Mouse (Mus musculus) hindbrain, embryonic 12.5 days (tissue): ENCODE measurements around the gene Kitl. TPM values are rescaled to one million over a fixed set of nuclear protein-coding genes. Genes with fewer than 3 reads are reported as not detected.

Experiments
- ATAC-seq: fragments of 200-750 bp; cut with Nextera tagmentation; 2 replicates; pipeline ENCODE4 v1.8.0; 2017; ENCODE audit warnings: moderate TSS enrichment; ENCODE audit not compliant: low FRiP score
- H3K27ac ChIP-seq: fragments of 300-500 bp; sonication (generic); 2 replicates; pipeline ENCODE4 v1.5.1; 2016; ENCODE audit warnings: mild to moderate bottlenecking
- H3K27me3 ChIP-seq: fragments of 300-500 bp; sonication (generic); 2 replicates; pipeline ENCODE4 v1.6.1; 2016; ENCODE audit warnings: mild to moderate bottlenecking
- H3K36me3 ChIP-seq: fragments of 300-500 bp; sonication (generic); 2 replicates; pipeline ENCODE4 v1.6.1; 2016; ENCODE audit warnings: mild to moderate bottlenecking
- H3K4me1 ChIP-seq: fragments of 300-500 bp; sonication (generic); 2 replicates; pipeline ENCODE4 v1.6.1; 2016
- H3K4me2 ChIP-seq: fragments of 300-500 bp; sonication (generic); replicated peaks from 2 replicates; pipeline ENCODE4 v1.6.1; 2016; ENCODE audit warnings: mild to moderate bottlenecking
- H3K4me3 ChIP-seq: fragments of 300-500 bp; sonication (generic); 2 replicates; pipeline ENCODE4 v1.5.1; 2016; ENCODE audit warnings: mild to moderate bottlenecking
- H3K9ac ChIP-seq: fragments of 300-500 bp; sonication (generic); 2 replicates; pipeline ENCODE4 v1.6.1; 2016; ENCODE audit warnings: mild to moderate bottlenecking, moderate library complexity
- H3K9me3 ChIP-seq: fragments of 300-500 bp; sonication (generic); replicated peaks from 2 replicates; pipeline ENCODE4 v1.6.1; 2016; ENCODE audit warnings: mild to moderate bottlenecking
- whole genome bisulfite sequencing: fragments of 180-500 bp; shearing (Covaris S2); methylation state at CpG from one replicate; pipeline ENCODE4 v1.1.7; 2016; 5-methylcytosine and 5-hydroxymethylcytosine counted together
- microRNA-seq: library from miRNA; unstranded; fragments of <30 nt; microRNA quantifications from one replicate; pipeline ENCODE4, GENCODE M21; 2017
- polyA plus RNA-seq: library from polyadenylated mRNA; unstranded; fragments of >200 nt; fragmentation: Nextera tagmentation; extraction: Ambion mirVana; gene quantifications from 2 replicates; pipeline ENCODE4 v1.2.1, GENCODE M21; 2016

The Kitl gene
- polyA plus RNA-seq, 1 experiment from 2014 or later: 16.0 TPM

GRCm38 (mm10) chr10:100138552-100138951, 123.1 kb downstream of the Kitl start:
- Histone ChIP-seq H3K9me3 (no peaks in the 10 kb centered on the region), H3K9ac (no peak overlapping the region), H3K4me1 (no peaks in the 10 kb centered on the region), H3K27me3 (no peaks in the 10 kb centered on the region), H3K4me2 (no peak overlapping the region), H3K27ac (no peak overlapping the region), H3K36me3 (no peaks in the 10 kb centered on the region), H3K4me3 (no peak overlapping the region)
- WGBS: 70% methylated on average over 3 of the region's 3 CpGs
- ATAC-seq: no peak

- Histone ChIP-seq H3K27me3 (no peaks in the 10 kb centered on the region), H3K9me3 (no peaks in the 10 kb centered on the region), H3K27ac (no peak overlapping the region), H3K9ac (no peak overlapping the region), H3K4me1 (no peaks in the 10 kb centered on the region), H3K4me2 (no peak overlapping the region), H3K36me3 (no peaks in the 10 kb centered on the region), H3K4me3 (no peak overlapping the region)
- WGBS: 84% methylated on average over 6 of the region's 6 CpGs
- no peak for ATAC-seq
Measured at GRCm38 (mm10) chr10:100148123-100148522, 132.7 kb downstream of the Kitl start.

Small RNA genes within 50 kb of the gene (microRNA-seq; reads per million reads assigned to microRNA genes)
- gene Gm22918 (not detected), gene Gm25287 (not detected)
